Comparison of ENCODE assay signal across 20 mouse cellular contexts in the genomic region with DNA sequence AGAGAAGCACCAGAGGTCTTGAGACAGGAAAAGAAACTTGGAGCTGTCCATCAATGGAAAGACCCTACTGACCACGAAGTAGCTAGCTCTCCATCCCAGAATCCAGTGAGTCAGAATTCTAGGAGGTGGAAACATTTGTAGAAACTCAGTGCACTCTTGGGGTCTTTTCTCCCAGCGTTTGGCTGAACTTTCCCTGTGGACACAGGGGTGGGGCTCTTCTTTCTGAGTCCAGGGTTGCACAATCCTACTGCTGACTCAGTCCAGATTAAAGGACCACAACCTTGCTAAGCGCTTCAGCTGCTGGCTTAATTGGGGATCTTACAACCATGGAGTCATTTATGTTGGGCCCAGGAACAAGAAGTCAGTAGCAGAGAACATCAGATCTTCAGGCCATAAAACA. TPM values are rescaled to one million over a fixed set of nuclear protein-coding genes. Genes with fewer than 3 reads are reported as not detected.
"Had no signal": no experiment of that assay in that cellular context is flagged by ENCODE, and none has a peak within 500 bp of the region (broad histone marks: within the 10 kb centered on the region; RNA-seq: fewer than 3 reads in every experiment).

No protein-coding gene starts in this region.

- H3K36me3 ChIP-seq: limb, embryonic 12.5 days; liver, embryonic 13.5 days; lung, embryonic 15.5 days; midbrain, embryonic 15.5 days; neural tube, embryonic 13.5 days had no signal

- H3K4me2 ChIP-seq: limb, embryonic 12.5 days; liver, embryonic 13.5 days; lung, embryonic 15.5 days; midbrain, embryonic 11.5 days; midbrain, embryonic 15.5 days; neural tube, embryonic 13.5 days had no signal

- H3K9ac ChIP-seq: limb, embryonic 12.5 days; liver, embryonic 13.5 days; liver, postnatal 0 days; lung, embryonic 15.5 days; midbrain, embryonic 15.5 days; neural tube, embryonic 13.5 days had no signal

- H3K4me3 ChIP-seq: limb, embryonic 12.5 days; liver, embryonic 13.5 days; lung, embryonic 15.5 days; megakaryocyte, embryonic 14.5 days; midbrain, embryonic 15.5 days; neural tube, embryonic 13.5 days had no signal

- DNase-seq: kidney, adult 2 months; kidney, postnatal 36 days; layer of hippocampus, adult 9-11 months; layer of hippocampus, postnatal 36 days; liver; liver, embryonic 13.5 days; liver, postnatal 0 days; retina, postnatal 1 day; thymus, postnatal 4 days had no signal

- H3K4me1 ChIP-seq: limb, embryonic 12.5 days; liver, embryonic 13.5 days; lung, embryonic 15.5 days; megakaryocyte, embryonic 14.5 days; midbrain, embryonic 15.5 days; neural tube, embryonic 13.5 days had no signal

- H3K27ac ChIP-seq: limb, embryonic 12.5 days; liver, embryonic 13.5 days; lung, embryonic 15.5 days; macrophage; midbrain, embryonic 15.5 days; neural tube, embryonic 13.5 days had no signal

- H3K9me3 ChIP-seq: limb, embryonic 12.5 days; liver, embryonic 13.5 days; lung, embryonic 15.5 days; midbrain, embryonic 15.5 days; neural tube, embryonic 13.5 days had no signal

- ATAC-seq: liver, postnatal 0 days; midbrain, embryonic 15.5 days had no signal

- H3K27me3 ChIP-seq: liver, embryonic 13.5 days; lung, embryonic 15.5 days; megakaryocyte, embryonic 14.5 days; midbrain, embryonic 15.5 days; neural tube, embryonic 13.5 days had no signal

RNA-seq across cellular contexts. Expression of gene Wt1, which starts 41.8 kb away (rescaled TPM):
- total RNA-seq: layer of hippocampus, postnatal 36 days; monocyte, adult 5-6 weeks had no signal
- polyA plus RNA-seq: macrophage had no signal

RNA-seq across cellular contexts. Expression of gene Them7, which starts 56.0 kb away (rescaled TPM):
- total RNA-seq: layer of hippocampus, adult 18-20 months; layer of hippocampus, postnatal 36 days; left cerebral cortex, postnatal 36 days; monocyte, adult 5-6 weeks had no signal
- polyA plus RNA-seq: macrophage; midbrain, embryonic 15.5 days; neural tube, embryonic 13.5 days; small intestine, adult 2 months had no signal
